Mouse (Mus musculus) embryonic facial prominence, embryonic 14.5 days (tissue): ENCODE results near the gene Sez6. TPM values are rescaled to one million over a fixed set of nuclear protein-coding genes. Genes with fewer than 3 reads are reported as not detected.

Experiments
- ATAC-seq: fragments of 200-750 bp; cut with Nextera tagmentation; 2 replicates; pipeline ENCODE4 v1.8.0; 2017; ENCODE audit warnings: low read depth, moderate number of reproducible peaks, moderate TSS enrichment
- DNase-seq: peaks from one replicate; pipeline ENCODE4 v3.0.0-alpha.2; 2015; ENCODE audit warnings: low spot score
- H3K27ac ChIP-seq: fragments of 300-500 bp; sonication (generic); replicated peaks from 2 replicates; pipeline ENCODE4 v1.5.1; 2014; ENCODE audit warnings: low read depth, mild to moderate bottlenecking, low read length, moderate library complexity
- H3K27me3 ChIP-seq: fragments of 300-500 bp; sonication (generic); replicated peaks from 2 replicates; pipeline ENCODE4 v1.6.1; 2014; ENCODE audit warnings: low read length; ENCODE audit not compliant: control insufficient read depth, insufficient read depth
- H3K36me3 ChIP-seq: fragments of 300-500 bp; sonication (generic); 2 replicates; pipeline ENCODE4 v1.6.1; 2014; ENCODE audit warnings: low read length, mixed read lengths; ENCODE audit not compliant: control insufficient read depth, insufficient read depth
- H3K4me1 ChIP-seq: fragments of 300-500 bp; sonication (generic); 2 replicates; pipeline ENCODE4 v1.6.1; 2014; ENCODE audit warnings: antibody characterized with exemption, low read length; ENCODE audit not compliant: control insufficient read depth, insufficient read depth
- H3K4me2 ChIP-seq: fragments of 300-500 bp; sonication (generic); 2 replicates; pipeline ENCODE4 v1.6.1; 2014; ENCODE audit warnings: low read depth, mild to moderate bottlenecking, low read length, moderate library complexity, mixed read lengths
- H3K4me3 ChIP-seq: fragments of 300-500 bp; sonication (generic); 2 replicates; pipeline ENCODE4 v1.5.1; 2014; ENCODE audit warnings: low read depth, mild to moderate bottlenecking, low read length
- H3K9ac ChIP-seq: fragments of 300-500 bp; sonication (generic); 2 replicates; pipeline ENCODE4 v1.6.1; 2014; ENCODE audit warnings: low read depth, mild to moderate bottlenecking, low read length, moderate library complexity, mixed read lengths
- H3K9me3 ChIP-seq: fragments of 300-500 bp; sonication (generic); 2 replicates; pipeline ENCODE4 v1.6.1; 2016; ENCODE audit warnings: low read length; ENCODE audit not compliant: control insufficient read depth
- WGBS: fragments of 180-500 bp; shearing (Covaris S2); extraction: QIAGEN DNeasy Blood & Tissue Kit; methylation state at CpG from one replicate; pipeline ENCODE4 v1.1.7; 2014; 5-methylcytosine and 5-hydroxymethylcytosine counted together
- polyA plus RNA-seq: library from polyadenylated mRNA; unstranded; fragments of >200 nt; fragmentation: Nextera tagmentation; extraction: Ambion mirVana; gene quantifications from 2 replicates; pipeline ENCODE4 v1.2.1, GENCODE M21; 2014

Gene Sez6
- polyA plus RNA-seq, 1 experiment from 2014 or later, result 1.8 TPM

GRCm38 (mm10) chr11:77983937-77984835 is 53.6 kb downstream of the Sez6 start:
- DNase-seq, result peak; percentile 69
- peak overlapping the region; percentile 89 for H3K9ac ChIP-seq
- H3K4me2 ChIP-seq, result peak overlapping the region; percentile 67
- under 1% methylated on average over 48 of the region's 63 CpGs for WGBS
- H3K27me3 ChIP-seq, result no peaks in the 10 kb centered on the region
- H3K27ac ChIP-seq, result peak overlapping the region; percentile 89
- peaks cover 9% of the 10 kb centered on the region; the same call in 1 of the 2 replicates for H3K4me1 ChIP-seq
- H3K36me3 ChIP-seq, result peaks cover 34% of the 10 kb centered on the region
- H3K4me3 ChIP-seq, result peak overlapping the region; percentile 85
- H3K9me3 ChIP-seq, result no peaks in the 10 kb centered on the region
- ATAC-seq, result no peak

GRCm38 (mm10) chr11:77984836-77985231 is 54.2 kb downstream of the Sez6 start:
- peak overlapping the region; percentile 67 for H3K4me2 ChIP-seq
- WGBS, result under 1% methylated on average over 13 of the region's 13 CpGs
- ATAC-seq (no peak), DNase-seq (peak; percentile 70)
- peaks cover 40% of the 10 kb centered on the region for H3K36me3 ChIP-seq
- no peaks in the 10 kb centered on the region for H3K9me3 ChIP-seq
- peak overlapping the region; percentile 85 for H3K4me3 ChIP-seq
- peaks cover 9% of the 10 kb centered on the region; the same call in 1 of the 2 replicates for H3K4me1 ChIP-seq
- H3K9ac ChIP-seq, result peak overlapping the region; percentile 89
- no peaks in the 10 kb centered on the region for H3K27me3 ChIP-seq
- H3K27ac ChIP-seq, result peak overlapping the region; percentile 89

GRCm38 (mm10) chr11:77985541-77986065 is 55.0 kb downstream of the Sez6 start:
- peak overlapping the region; percentile 89 for H3K27ac ChIP-seq

DNA sequence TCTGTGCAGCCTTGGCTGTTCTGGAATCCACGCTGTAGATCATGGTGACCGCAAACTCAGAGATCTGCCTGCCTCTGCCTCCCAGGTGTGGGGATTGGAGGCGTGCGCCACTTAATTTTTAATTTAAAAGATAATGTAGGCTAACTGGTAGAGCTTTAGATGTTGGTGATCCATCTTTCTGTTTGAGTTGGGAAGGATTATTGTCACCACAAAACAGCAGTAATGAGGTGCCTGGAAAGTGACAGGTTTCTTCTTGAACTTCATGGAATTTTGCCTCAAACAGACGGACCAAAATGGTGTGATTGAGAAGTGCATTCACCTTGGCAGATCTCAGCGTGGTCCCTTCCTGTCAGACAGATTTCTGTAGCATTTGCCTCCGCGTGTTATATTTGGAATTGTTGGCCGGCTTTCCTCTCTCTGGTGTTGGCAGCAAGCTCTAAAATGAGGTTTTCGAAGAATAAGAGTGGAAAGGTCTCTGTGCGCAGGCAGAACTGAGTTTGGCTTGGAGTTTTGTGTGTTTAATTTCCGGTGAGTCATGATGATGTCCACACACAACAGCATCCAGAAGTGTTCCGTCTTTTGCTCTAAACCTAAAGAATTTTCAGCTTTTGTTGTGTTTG is 58.6 kb downstream of the Sez6 start:
- WGBS, result 87% methylated on average over 13 of the region's 13 CpGs
- Histone ChIP-seq H3K4me2 (no peak overlapping the region), H3K9me3 (no peaks in the 10 kb centered on the region), H3K4me1 (peaks cover 9% of the 10 kb centered on the region; the same call in 1 of the 2 replicates), H3K4me3 (no peak overlapping the region), H3K27ac (no peak overlapping the region), H3K36me3 (peaks cover 58% of the 10 kb centered on the region), H3K27me3 (no peaks in the 10 kb centered on the region), H3K9ac (no peak overlapping the region)
- no peak for DNase-seq
- no peak for ATAC-seq

More at GRCm38 (mm10) chr11:77985541-77986065, 55.0 kb downstream of the Sez6 start:
- H3K9ac ChIP-seq, result peak overlapping the region; percentile 89
- peak overlapping the region; percentile 67 for H3K4me2 ChIP-seq
- H3K36me3 ChIP-seq, result peaks cover 45% of the 10 kb centered on the region
- 69% methylated on average over 3 of the region's 3 CpGs for WGBS
- no peaks in the 10 kb centered on the region for H3K27me3 ChIP-seq
- DNase-seq (no peak), ATAC-seq (no peak)
- H3K9me3 ChIP-seq, result no peaks in the 10 kb centered on the region
- peak overlapping the region; percentile 85 for H3K4me3 ChIP-seq
- peaks cover 9% of the 10 kb centered on the region; the same call in 1 of the 2 replicates for H3K4me1 ChIP-seq

GRCm38 (mm10) chr11:77995556-77995955 is 65.0 kb downstream of the Sez6 start:
- Histone ChIP-seq H3K27me3 (no peaks in the 10 kb centered on the region), H3K4me2 (no peak overlapping the region), H3K9ac (no peak overlapping the region), H3K9me3 (no peaks in the 10 kb centered on the region), H3K4me3 (no peak overlapping the region), H3K27ac (no peak overlapping the region), H3K4me1 (no peaks in the 10 kb centered on the region), H3K36me3 (peaks cover 34% of the 10 kb centered on the region)
- DNase-seq, result peak; percentile 10
- no peak for ATAC-seq
- WGBS, result 75% methylated on average over 1 of the region's 1 CpGs

GRCm38 (mm10) chr11:78006446-78006845 is 75.8 kb downstream of the Sez6 start:
- no peak overlapping the region for H3K4me2 ChIP-seq
- no peaks in the 10 kb centered on the region for H3K27me3 ChIP-seq
- 90% methylated on average over 5 of the region's 5 CpGs for WGBS
- no peak for ATAC-seq
- DNase-seq, result no peak
- H3K4me3 ChIP-seq, result no peak overlapping the region
- H3K27ac ChIP-seq, result no peak overlapping the region
- H3K4me1 ChIP-seq, result no peaks in the 10 kb centered on the region
- no peaks in the 10 kb centered on the region for H3K9me3 ChIP-seq
- peaks cover 76% of the 10 kb centered on the region for H3K36me3 ChIP-seq
- no peak overlapping the region for H3K9ac ChIP-seq

- ATAC-seq, result peak; percentile 83; the same call in 1 of the 2 replicates
Measured at GRCm38 (mm10) chr11:78019676-78020075, 89.1 kb downstream of the Sez6 start.

GRCm38 (mm10) chr11:78023607-78024006 is 93.0 kb downstream of the Sez6 start:
- Histone ChIP-seq H3K27me3 (no peaks in the 10 kb centered on the region), H3K4me1 (no peaks in the 10 kb centered on the region), H3K9ac (no peak overlapping the region), H3K36me3 (peaks cover 91% of the 10 kb centered on the region), H3K27ac (no peak overlapping the region), H3K4me3 (no peak overlapping the region), H3K9me3 (no peaks in the 10 kb centered on the region), H3K4me2 (no peak overlapping the region)
- 89% methylated on average over 8 of the region's 8 CpGs for WGBS
- no peak for DNase-seq
- ATAC-seq, result no peak

More at GRCm38 (mm10) chr11:78019676-78020075, 89.1 kb downstream of the Sez6 start:
- Histone ChIP-seq H3K9me3 (no peaks in the 10 kb centered on the region), H3K36me3 (peaks cover 92% of the 10 kb centered on the region), H3K27me3 (no peaks in the 10 kb centered on the region), H3K9ac (no peak overlapping the region), H3K27ac (no peak overlapping the region), H3K4me2 (no peak overlapping the region), H3K4me3 (no peak overlapping the region), H3K4me1 (no peaks in the 10 kb centered on the region)
- DNase-seq, result peak; percentile 73
- 14% methylated on average over 4 of the region's 4 CpGs for WGBS
